Mouse (Mus musculus) embryonic fibroblast, embryonic 13.5 days (primary cell): ENCODE data around the gene Tinf2. TPM values are rescaled to one million over a fixed set of nuclear protein-coding genes. Genes with fewer than 3 reads are reported as not detected.

Experiments used
- H3K27ac ChIP-seq: 2 replicates; pipeline ENCODE4 v1.5.1; 2012; ENCODE audit warnings: low read length, control low read depth, inconsistent platforms; ENCODE audit not compliant: insufficient read depth
- H3K4me1 ChIP-seq: 2 replicates; pipeline ENCODE4 v1.6.1; 2011; ENCODE audit warnings: low read length; ENCODE audit not compliant: control insufficient read depth, insufficient read depth
- H3K4me3 ChIP-seq: 2 replicates; pipeline ENCODE4 v1.5.1; 2011; ENCODE audit warnings: mild to moderate bottlenecking, control low read depth, low read length; ENCODE audit not compliant: insufficient read depth
- CTCF ChIP-seq: IDR thresholded peaks from 2 replicates; pipeline ENCODE4 v1.5.1; 2011; ENCODE audit warnings: mild to moderate bottlenecking, control low read depth, low read length, moderate library complexity, borderline replicate concordance; ENCODE audit not compliant: insufficient read depth
- POLR2A ChIP-seq: IDR thresholded peaks from 2 replicates; pipeline ENCODE4 v1.6.1; 2011; ENCODE audit warnings: low read depth, mild to moderate bottlenecking, control low read depth, low read length, moderate library complexity
- polyA plus RNA-seq: library from polyadenylated mRNA; stranded (reverse); fragments of >200 nt; gene quantifications from 2 replicates; pipeline ENCODE4 v1.2.4, GENCODE M21; 2011; ENCODE audit warnings: low read depth; ENCODE audit not compliant: missing spikeins, insufficient read length

Gene Tinf2
- polyA plus RNA-seq, 1 experiment = 19.7 TPM

GRCm38 (mm10) chr14:55709509-55709908 is 27.9 kb upstream of the Tinf2 start:
- H3K4me1 ChIP-seq = no peaks in the 10 kb centered on the region
- TF ChIP-seq POLR2A (no peak), CTCF (no peak)
- no peak overlapping the region for H3K27ac ChIP-seq
- H3K4me3 ChIP-seq = no peak overlapping the region

DNA sequence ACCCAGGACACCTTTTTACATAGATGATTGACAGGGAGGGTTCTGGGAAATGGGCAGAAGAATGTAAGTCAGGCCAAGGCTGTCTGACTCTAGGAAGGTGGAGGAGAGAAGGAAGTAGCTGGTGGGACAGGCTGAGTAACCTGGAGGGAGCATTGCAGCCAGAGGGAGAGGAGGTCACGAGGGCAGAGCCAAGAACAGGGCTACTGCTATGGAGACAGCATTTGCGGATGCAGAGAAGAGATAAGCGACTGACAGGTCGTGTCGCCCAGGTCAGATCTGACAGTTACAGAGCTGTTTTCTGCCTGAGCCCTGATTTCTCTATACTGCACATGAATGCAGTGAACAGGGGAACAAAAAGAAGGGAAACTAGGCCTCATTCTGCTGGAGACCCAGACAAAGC is 25.8 kb upstream of the Tinf2 start:
- Histone ChIP-seq H3K27ac (no peak overlapping the region), H3K4me3 (no peak overlapping the region), H3K4me1 (no peaks in the 10 kb centered on the region)
- TF ChIP-seq CTCF (no peak), POLR2A (no peak)

DNA sequence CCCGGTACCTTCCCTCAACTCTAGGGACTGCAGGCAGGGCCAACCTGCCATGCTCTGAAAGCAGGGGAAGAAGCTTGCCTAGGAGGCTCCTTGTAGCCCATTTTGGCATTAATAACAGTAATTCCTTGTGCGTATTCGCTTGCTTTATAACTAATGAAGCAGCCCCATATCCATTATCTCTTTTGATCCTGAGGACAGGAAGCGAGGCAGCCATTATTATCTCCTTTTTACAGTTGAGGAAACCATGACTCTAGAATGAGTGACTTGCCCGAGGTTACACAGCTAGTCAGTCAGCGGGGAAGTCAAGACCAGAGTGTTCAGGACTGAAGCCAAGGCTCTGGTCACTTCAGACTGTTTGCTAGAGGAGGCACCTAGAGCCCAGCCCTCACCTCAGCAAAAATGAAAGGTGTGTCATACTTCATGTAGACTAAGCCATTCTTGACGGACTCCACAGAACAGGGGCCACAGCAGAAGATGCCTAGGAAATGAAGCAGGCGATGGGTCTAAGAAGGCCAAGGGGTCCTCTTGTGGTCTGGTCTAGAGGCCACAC is 24.5 kb upstream of the Tinf2 start:
- no peak for TF ChIP-seq POLR2A
- TF ChIP-seq CTCF = no peak
- Histone ChIP-seq H3K27ac (no peak overlapping the region), H3K4me1 (no peaks in the 10 kb centered on the region), H3K4me3 (no peak overlapping the region)

DNA sequence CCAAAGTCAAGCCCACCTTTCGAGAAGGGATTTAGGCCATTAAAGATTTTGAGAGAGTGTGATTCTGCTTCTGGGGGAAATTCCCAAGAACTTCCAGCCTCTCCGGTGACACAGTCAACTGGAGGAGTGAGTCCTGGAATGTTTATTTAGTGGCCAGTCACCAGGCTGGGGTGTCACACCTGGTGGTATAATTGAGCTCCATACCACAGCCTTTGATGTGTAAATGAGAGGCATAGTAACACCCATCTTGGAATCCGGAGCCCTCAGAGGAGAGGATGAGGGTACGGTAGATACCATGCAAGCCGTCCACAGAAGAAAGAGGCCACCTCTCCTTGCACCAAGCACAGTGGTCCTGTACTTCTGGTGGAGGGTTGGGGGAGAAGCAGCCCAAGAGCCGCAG is 21.1 kb upstream of the Tinf2 start:
- TF ChIP-seq CTCF = no peak
- TF ChIP-seq POLR2A = no peak
- no peak overlapping the region for H3K27ac ChIP-seq
- H3K4me3 ChIP-seq = no peak overlapping the region
- H3K4me1 ChIP-seq = no peaks in the 10 kb centered on the region

- TF ChIP-seq POLR2A (no peak), CTCF (no peak)
- Histone ChIP-seq H3K4me3 (no peak overlapping the region), H3K4me1 (no peaks in the 10 kb centered on the region), H3K27ac (no peak overlapping the region)
These were observed 19.5 kb upstream of the Tinf2 start for GRCm38 (mm10) chr14:55701131-55701530.

DNA sequence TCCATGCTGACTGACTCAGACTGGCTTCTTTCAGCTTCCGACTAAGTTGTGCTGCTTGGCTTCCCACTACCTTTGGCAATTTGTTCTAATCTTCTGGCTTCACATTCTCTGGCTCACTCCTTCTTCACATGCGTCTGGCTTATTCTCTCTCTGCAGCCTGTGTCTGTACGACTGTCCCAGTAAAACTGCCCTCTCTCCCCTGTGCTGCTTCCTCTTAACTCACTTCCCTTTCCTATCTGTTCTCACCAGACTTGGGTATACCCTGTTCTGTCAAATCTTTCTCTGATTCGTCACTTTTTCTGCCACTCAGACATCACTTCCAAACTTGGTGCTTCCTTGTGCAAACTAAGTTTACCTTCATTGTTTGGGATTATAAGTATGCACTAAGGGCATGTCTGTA is 15.6 kb upstream of the Tinf2 start:
- H3K27ac ChIP-seq = no peak overlapping the region
- TF ChIP-seq POLR2A (no peak), CTCF (no peak)
- no peaks in the 10 kb centered on the region for H3K4me1 ChIP-seq
- H3K4me3 ChIP-seq = no peak overlapping the region

- Histone ChIP-seq H3K4me3 (no peak overlapping the region), H3K4me1 (no peaks in the 10 kb centered on the region), H3K27ac (no peak overlapping the region)
- no peak for TF ChIP-seq CTCF
- TF ChIP-seq POLR2A = no peak
These were observed 7.8 kb upstream of the Tinf2 start for GRCm38 (mm10) chr14:55689433-55689832.

DNA sequence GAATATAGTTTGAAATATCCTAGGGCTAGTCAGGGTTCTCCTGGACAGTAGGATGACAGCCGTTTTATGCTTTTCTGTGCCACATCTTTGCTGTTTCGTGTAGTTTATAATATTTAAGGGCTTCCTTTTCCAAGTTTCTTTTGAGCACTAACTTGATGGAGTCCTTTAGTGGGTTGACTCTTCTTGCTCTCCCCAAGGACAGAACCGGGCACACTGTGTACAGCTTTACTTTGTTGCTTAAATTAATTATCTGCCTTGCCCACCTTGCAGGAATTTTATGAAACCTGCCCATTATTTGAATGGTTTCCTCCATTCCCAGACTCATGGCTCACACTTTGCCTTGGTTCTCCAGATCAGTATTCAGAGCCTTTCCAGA is 486 bp upstream of the Tinf2 start:
- Histone ChIP-seq H3K4me3 (peak overlapping the region; percentile 22), H3K4me1 (no peaks in the 10 kb centered on the region; the same call in 1 of the 2 replicates), H3K27ac (no peak overlapping the region)
- TF ChIP-seq CTCF (no peak), POLR2A (no peak)

DNA sequence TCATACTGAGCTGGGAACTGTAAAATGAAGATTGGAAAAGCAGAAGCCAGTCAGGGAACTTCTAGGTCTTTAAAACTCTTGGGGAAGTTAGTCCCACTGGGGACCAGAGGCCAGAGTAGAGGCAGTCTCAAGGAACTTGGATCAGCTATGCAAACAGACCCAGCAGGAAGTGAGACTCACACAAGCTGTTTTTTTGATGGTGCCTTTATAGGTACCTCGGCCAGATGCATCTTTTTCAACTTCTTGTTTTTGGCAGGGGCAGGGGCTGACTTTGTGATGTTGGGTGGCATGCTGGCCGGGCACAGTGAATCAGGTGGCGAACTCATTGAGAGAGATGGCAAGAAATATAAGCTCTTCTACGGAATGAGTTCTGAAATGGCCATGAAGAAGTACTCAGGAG is 4.0 kb downstream of the Tinf2 start:
- Histone ChIP-seq H3K4me1 (no peaks in the 10 kb centered on the region; the same call in 1 of the 2 replicates), H3K4me3 (no peak overlapping the region), H3K27ac (no peak overlapping the region)
- TF ChIP-seq POLR2A (no peak), CTCF (no peak)

GRCm38 (mm10) chr14:55672741-55673060 is 8.9 kb downstream of the Tinf2 start:
- Histone ChIP-seq H3K27ac (peak overlapping the region; percentile 78), H3K4me1 (no peaks in the 10 kb centered on the region), H3K4me3 (peak overlapping the region; percentile 54)
- no peak for TF ChIP-seq CTCF
- TF ChIP-seq POLR2A = no peak; the same call in 1 of the 2 replicates
